Mouse (Mus musculus) inflammation-experienced regulatory T-cells (primary cell): ENCODE measurements around the gene Zdhhc7. TPM values are rescaled to one million over a fixed set of nuclear protein-coding genes. Genes with fewer than 3 reads are reported as not detected.

Experiments used
- polyA plus RNA-seq, 2 experiments: library from polyadenylated mRNA; unstranded; fragments of 100-300 nt; shearing (Covaris generic); gene quantifications; one replicate each; pipeline ENCODE4 v1.2.1; 2017

Zdhhc7 gene
- polyA plus RNA-seq, result 10 to 100 TPM; 48.1 to 64.8 TPM

DNA sequence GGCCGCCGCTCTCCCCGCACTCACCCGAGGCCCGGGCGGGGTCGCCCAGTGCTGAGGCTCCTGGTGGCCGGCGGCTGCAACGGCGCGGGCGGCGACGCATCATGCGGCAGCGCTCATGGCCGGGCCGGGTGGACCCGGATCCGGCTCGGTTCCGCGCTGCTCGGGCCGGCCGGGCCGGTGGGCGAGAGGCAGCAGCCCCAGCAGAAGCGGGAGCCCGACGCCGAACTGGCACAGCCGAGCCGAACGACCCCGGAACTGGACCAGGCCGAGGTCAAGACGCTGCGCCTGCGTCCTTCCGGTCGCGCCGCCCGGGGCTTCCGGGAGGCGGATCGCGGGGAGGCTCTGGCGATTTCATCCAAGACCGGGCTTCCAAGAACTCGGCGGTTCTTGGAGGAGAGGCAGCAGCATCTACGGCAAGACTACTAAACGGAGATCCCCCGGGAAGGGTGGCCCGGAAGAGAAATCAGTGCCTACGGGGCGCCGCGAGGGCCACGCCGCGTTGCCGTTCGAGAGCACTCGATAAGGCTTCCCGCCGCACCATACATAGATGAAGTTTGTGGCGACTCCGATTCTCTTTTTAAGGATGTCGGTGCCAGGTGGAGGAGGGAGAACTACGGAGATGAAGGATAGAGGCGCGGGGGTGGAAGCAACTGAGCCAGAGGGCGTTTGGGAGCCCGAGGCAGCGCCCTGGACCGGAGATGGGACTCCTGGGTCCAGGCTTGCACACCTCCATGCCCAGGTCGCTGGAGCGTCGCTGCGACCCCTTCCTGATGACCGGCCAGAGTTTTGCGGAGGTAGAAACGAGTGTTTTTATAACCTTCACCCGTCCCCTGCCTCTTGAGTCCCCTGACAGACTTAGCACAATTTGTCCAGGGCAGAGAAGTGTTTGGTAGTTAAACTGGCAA, at the start of gene Zdhhc7:
Gene Zdhhc7, minus strand, starts transcription at position 415 of the 905 bp plus-strand sequence.

DNA sequence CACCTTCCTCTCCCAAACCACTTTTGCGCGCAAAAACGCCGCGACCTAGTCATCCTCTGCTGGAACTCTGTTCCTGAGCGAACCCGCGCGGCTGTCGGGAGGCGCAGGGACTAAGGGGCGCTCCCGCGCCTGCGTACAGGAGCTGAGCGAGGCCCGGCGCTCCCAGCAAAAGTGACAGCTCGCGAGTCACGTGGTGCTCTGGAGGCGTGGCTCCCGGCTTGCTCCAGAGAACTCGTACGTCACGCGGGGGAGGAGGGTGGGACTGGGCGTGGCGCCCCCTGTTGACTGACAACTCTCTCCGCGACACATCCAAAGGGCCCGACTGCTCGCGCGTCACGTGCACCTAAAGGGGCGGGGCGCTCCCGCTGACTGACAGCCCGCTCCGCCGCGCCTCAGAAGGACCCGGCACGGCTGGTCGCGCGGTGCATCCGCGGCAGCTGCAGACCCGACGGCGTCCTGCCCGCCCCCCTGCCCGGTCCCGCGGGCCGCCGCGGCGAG, 12.5 kb upstream of the Zdhhc7 start, which contains the start of gene 6430548M08Rik:
Gene 6430548M08Rik, plus strand, starts transcription at position 395 of the 498 bp plus-strand sequence.

Other genes with a start within 250 kb of the Zdhhc7 start
- gene Klhl36, start 239.2 kb downstream of the Zdhhc7 start, polyA plus RNA-seq, result 10 to 100 TPM; 22.8 to 27.4 TPM
- 10 to 100 TPM; 85.6 to 88.1 TPM for gene Usp10, start 191.1 kb downstream of the Zdhhc7 start, polyA plus RNA-seq
- gene Gm20388, start 190.6 kb downstream of the Zdhhc7 start, polyA plus RNA-seq, result 10 to 100 TPM in 1 of 2 experiments, not detected in 1; 14.4 TPM
- 1 to 10 TPM in 1 of 2 experiments, under 1 TPM in 1; 0.11 to 3.1 TPM for gene Crispld2, start 109.0 kb downstream of the Zdhhc7 start, polyA plus RNA-seq
- gene 6430548M08Rik, start 12.7 kb upstream of the Zdhhc7 start, polyA plus RNA-seq, result 1 to 10 TPM; 1.0 to 3.2 TPM
- not detected for gene Fam92b, start 76.0 kb upstream of the Zdhhc7 start, polyA plus RNA-seq
- 10 to 100 TPM; 14.0 to 16.4 TPM for gene Gse1, start 127.0 kb upstream of the Zdhhc7 start, polyA plus RNA-seq